Mouse (Mus musculus) regulatory T cell (primary cell): ENCODE data around the gene Tmem254a.
"Not testable (repeated sequence)": the region's sequence is repeated elsewhere in the genome, so short reads cannot be mapped to it uniquely, and the experiment has no call there.

ENCODE experiments used
- in situ Hi-C: fragments of 300-600 bp; cut with MboI, MseI; formaldehyde crosslinking; loops from one replicate; pipeline ENCODE4 v1.15.1; 2025; ENCODE audit warnings: high pct_unique_total_duplicates

The Tmem254a gene

GRCm38 (mm10) chr14:25927562-25927881 is at the start of gene Tmem254a:
Gene Tmem254a, minus strand, starts transcription at chr14:25927672.
- in situ Hi-C loops = not testable (repeated sequence)

GRCm38 (mm10) chr14:25957861-25958260 is 30.4 kb upstream of the Tmem254a start:
- in situ Hi-C loops = not testable (repeated sequence)

- in situ Hi-C loops = not testable (repeated sequence)
These were observed 10.5 kb upstream of the Tmem254a start, which contains the start of gene Cphx1 for GRCm38 (mm10) chr14:25938004-25938403. Gene Cphx1, plus strand, starts transcription at chr14:25938304.

GRCm38 (mm10) chr14:25936867-25937630 is 9.6 kb upstream of the Tmem254a start:
- in situ Hi-C loops = not testable (repeated sequence)

- in situ Hi-C loops = not testable (repeated sequence)
These were observed 484 bp downstream of the Tmem254a start for GRCm38 (mm10) chr14:25926814-25927561.

GRCm38 (mm10) chr14:25918427-25919170 is 8.9 kb downstream of the Tmem254a start:
- in situ Hi-C loops = not testable (repeated sequence)

GRCm38 (mm10) chr14:25908976-25909375 is 18.5 kb downstream of the Tmem254a start:
- in situ Hi-C loops = not testable (repeated sequence)

- in situ Hi-C loops = not testable (repeated sequence)
These were observed 20.2 kb downstream of the Tmem254a start for GRCm38 (mm10) chr14:25907272-25907671.

GRCm38 (mm10) chr14:25905243-25905642 is 22.2 kb downstream of the Tmem254a start:
- in situ Hi-C loops = not testable (repeated sequence)

GRCm38 (mm10) chr14:25903000-25903399 is 24.5 kb downstream of the Tmem254a start, which contains the start of gene Plac9a:
Gene Plac9a, minus strand, starts transcription at chr14:25903100.
- in situ Hi-C loops = not testable (repeated sequence)

- in situ Hi-C loops = not testable (repeated sequence)
These were observed 31.8 kb downstream of the Tmem254a start for GRCm38 (mm10) chr14:25895686-25896085.

- in situ Hi-C loops = not testable (repeated sequence)
These were observed 32.9 kb downstream of the Tmem254a start for GRCm38 (mm10) chr14:25894566-25894965.

GRCm38 (mm10) chr14:25885886-25886285 is 41.6 kb downstream of the Tmem254a start:
- in situ Hi-C loops = not testable (repeated sequence)

GRCm38 (mm10) chr14:25881769-25882168 is 45.7 kb downstream of the Tmem254a start:
- in situ Hi-C loops = not testable (repeated sequence)

- in situ Hi-C loops = not testable (repeated sequence)
These were observed 50.8 kb downstream of the Tmem254a start for GRCm38 (mm10) chr14:25876640-25877039.
